Mouse (Mus musculus) adrenal gland, postnatal 10 days (tissue): ENCODE data around the gene Krt73. TPM values are rescaled to one million over a fixed set of nuclear protein-coding genes. Genes with fewer than 3 reads are reported as not detected.

Experiments used
- DNase-seq: peaks from one replicate; pipeline ENCODE4 v3.0.0; 2021; ENCODE audit warnings: mixed read lengths
- long read RNA-seq, 2 experiments: library from polyadenylated mRNA; stranded (forward); transcript quantifications; one replicate each; pipeline ENCODE4 v2.0.0; 2021
- total RNA-seq, 2 experiments: library from RNA; stranded (reverse); gene quantifications; 2 replicates each; pipeline ENCODE4 v1.2.3; 2021

Gene Krt73
- total RNA-seq: not detected
- long read RNA-seq, experiment 1: 0 reads
- long read RNA-seq, experiment 2: 0 reads

- DNase-seq: no peak
These were observed at the start of gene Krt73 for GRCm38 (mm10) chr15:101802296-101802835. Krt73 (minus strand) TSS chr15:101802346.

DNA sequence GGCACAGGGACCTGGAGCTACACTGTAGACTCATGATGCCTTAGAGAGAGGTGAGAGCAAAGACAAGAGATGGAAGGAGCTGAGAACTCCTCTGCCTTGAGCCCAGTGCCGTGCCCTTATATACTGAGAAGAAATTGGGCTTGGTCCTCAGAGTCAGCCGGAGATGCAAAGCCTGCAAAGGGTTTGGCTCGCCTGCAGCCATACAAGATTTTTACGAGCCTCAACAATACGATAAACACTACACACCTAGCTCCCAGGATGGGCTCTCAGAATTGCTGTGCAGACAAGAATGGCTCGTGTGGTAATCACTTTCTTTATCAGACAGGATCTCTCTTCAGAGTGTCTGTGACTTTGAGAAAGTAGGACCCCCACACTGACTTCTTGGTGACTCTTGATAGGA lies 48.5 kb upstream of the Krt73 start, which contains the start of gene Krt1:
TSS of gene Krt1 (minus strand) at position 101 of the 400 bp plus-strand sequence.
- DNase-seq: no peak

GRCm38 (mm10) chr15:101845971-101846403 lies 43.8 kb upstream of the Krt73 start:
- DNase-seq: peak; percentile 65

GRCm38 (mm10) chr15:101843192-101843591 lies 41.0 kb upstream of the Krt73 start:
- no peak for DNase-seq

- DNase-seq: no peak
These were observed 32.7 kb upstream of the Krt73 start for GRCm38 (mm10) chr15:101834784-101835328.

- peak; percentile 62 for DNase-seq
These were observed 31.0 kb upstream of the Krt73 start for GRCm38 (mm10) chr15:101833131-101833530.

DNA sequence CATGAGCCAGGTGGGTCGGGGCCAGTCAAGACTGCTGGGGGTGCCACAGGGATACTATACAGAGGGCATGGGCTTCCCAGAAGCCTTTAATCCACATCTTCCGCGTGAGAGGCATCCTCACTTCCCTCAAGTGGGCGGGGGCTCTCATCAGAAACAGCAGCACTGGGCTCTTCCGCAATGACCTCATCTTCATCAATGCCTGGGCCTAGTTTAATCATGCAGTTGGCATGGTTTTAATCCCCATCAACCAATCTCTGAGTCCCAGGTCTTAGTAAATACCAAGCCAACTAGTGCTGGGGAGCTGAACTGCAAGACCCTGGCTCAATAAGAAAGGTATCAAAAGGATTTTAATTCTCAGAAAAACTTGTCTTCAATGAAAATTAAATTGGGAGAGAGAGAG lies 27.3 kb upstream of the Krt73 start:
- no peak for DNase-seq

GRCm38 (mm10) chr15:101821786-101822185 lies 19.6 kb upstream of the Krt73 start:
- no peak for DNase-seq

DNA sequence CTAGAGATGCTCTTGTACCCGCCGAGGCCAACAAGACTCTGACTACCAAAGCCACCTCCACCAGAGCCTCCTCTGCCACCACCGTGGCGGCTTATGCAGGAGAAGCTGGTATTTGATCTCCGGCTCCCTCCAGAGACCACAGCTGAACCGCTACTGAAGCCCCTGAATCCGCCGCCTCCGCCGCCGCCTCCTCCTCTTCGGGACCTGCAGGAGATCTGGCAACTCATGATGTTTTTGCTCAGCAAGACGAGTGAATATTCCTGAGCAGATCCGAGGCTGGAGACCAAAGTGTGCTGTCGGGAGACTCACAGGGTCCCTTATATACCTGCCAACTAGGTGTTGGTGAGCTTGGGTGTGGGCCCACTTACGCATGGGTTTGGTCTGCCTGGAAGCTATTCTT lies 15.7 kb upstream of the Krt73 start, which contains the start of gene Krt2:
TSS of gene Krt2 (minus strand) at position 295 of the 400 bp plus-strand sequence.
- no peak for DNase-seq

DNA sequence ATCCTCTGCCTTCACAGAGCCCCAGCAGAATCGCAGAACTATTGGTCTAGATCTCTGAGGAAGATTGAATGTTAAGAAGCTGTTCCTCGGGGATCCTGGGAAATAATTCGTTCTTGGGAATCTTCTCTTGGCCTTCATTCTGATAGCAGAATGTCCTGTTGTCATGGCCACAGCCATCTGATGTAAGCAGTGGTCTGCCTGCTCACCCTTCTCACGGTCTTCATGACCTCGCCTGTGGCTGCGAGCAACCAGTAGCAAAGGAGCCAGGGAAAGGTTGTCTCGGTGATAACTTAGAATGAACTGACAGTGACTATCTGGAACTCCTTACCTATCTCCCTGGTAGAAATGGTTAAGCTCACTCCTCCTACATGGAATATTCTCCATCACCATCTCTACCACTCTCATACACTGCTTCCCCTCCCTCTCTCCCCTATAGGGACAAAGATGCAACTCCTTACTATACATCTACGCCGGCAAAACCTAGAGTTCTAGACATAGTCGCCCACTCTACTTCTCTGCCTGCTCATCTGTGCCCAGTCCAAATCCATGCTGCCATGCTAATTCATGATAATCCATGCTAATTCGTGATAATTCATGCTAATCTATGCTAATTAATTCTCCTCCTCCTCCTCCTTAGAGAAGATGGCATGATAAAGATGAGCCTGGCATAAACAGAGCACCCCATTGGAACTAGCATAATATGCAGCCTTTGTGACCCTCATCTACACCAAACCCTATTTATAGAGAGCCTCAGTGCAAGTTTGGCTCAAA lies 1.1 kb upstream of the Krt73 start:
- no peak for DNase-seq

DNA sequence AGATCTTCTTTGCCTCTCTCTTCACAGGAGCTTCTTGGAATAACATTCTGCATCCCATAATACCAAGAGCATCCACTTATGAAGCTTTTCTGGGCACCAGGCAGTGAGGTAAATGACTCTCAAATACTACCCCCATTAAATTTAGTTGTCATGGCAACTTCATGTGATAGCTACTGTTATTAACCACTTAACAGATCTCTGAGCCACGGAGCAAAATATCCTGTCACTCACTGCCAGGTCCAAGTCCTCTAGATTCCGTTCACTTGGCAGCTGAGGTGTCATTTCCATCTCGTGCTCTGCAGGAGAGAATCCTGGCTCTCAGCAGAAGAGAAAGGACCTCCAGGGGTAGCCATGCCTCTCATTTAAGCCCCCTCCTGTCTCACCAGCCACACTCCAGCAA lies 11.3 kb downstream of the Krt73 start:
- DNase-seq: no peak

DNA sequence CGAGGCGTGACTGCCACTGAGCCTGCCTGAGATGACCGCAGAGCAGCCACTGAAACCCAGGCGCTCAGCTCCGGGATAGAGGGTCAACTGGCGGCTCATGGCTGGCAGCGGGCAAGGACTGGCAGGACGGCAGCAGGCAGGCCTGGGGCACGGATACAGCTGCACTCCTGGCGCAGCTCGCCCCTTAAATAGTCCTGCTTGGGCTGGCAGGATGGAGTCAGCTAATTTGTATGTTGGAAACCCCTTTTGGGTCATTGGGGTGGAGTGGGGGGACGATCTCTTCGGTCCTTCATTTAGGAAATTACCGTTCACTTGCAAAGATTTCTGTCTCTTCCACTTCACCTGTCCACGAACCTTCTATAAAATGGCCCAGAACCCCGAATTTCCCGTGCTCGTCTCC lies 15.8 kb downstream of the Krt73 start, which contains the start of gene Krt72:
TSS of gene Krt72 (minus strand) at position 101 of the 400 bp plus-strand sequence.
- DNase-seq: no peak

DNA sequence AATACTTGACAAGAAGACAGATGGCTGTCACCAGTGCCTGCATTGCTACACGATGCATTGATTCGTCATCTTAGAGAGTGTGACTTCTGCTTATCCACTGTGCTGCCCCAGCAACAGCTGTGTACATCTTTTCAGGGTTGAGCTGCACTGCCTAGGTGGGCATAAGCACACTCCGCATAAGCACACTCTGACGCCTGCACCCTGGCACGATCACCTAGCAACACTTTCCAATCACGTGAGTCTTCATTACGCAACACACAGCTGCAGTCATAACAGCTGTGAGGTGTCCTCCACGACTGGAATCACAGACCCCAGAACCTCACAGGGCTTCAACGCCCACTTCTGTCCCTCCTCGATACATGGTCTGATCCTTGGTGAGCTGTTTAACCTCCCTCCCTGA lies 28.7 kb downstream of the Krt73 start:
- DNase-seq: peak; percentile 17

DNA sequence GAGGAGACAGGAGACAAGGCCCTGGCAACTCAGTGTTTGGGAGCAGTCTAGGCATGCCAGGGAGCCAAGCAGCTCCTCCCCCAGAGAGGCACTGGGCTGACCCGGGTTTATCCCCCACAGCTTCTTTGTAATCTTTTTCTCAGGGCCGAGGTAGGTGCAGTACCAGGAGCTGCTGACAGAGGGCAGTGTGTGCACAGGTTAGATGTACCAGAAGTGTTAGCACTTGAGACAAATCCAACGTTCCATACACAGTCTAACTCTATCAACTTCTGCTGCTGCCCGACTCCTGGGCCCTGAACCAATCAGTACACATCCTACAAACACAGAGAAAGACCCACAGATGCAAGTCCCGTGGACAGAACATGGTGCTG lies 29.4 kb downstream of the Krt73 start:
- DNase-seq: peak; percentile 92

GRCm38 (mm10) chr15:101772080-101772710 lies 30.0 kb downstream of the Krt73 start:
- peak; percentile 44 for DNase-seq

DNA sequence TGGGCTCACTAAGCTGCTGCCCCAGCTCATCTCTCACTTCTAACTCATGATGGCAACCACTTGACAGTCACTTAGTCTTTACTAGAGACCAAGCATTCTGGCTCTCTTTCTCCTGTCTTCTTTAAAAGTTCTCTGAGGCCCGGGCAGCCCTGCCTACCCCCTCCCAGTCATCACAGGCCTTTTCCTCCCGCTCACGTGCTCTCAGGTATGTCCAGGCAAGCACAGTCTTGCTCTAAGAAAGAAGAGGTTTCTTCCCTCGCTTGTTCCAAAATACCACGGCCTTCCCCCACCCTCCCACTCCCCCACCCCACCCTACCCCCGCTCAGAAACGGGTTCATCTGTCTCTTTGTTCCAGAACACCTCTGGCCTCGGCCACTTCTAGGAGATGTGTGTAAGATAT lies 31.9 kb downstream of the Krt73 start:
- no peak for DNase-seq

Other genes with a start within 250 kb of the Krt73 start
- under 1 TPM in 1 of 2 experiments, not detected in 1; 0.18 TPM for gene Krt90, start 239.4 kb downstream of the Krt73 start, total RNA-seq
- gene Krt75, start 228.4 kb downstream of the Krt73 start, total RNA-seq: not detected
- gene Gm5414, start 174.2 kb downstream of the Krt73 start, total RNA-seq: not detected
- gene Gm5478, start 155.0 kb downstream of the Krt73 start, total RNA-seq: not detected
- gene Krt6b, start 122.1 kb downstream of the Krt73 start, total RNA-seq: not detected
- not detected for gene Krt6a, start 108.0 kb downstream of the Krt73 start, total RNA-seq
- gene Krt5, start 89.4 kb downstream of the Krt73 start, total RNA-seq: not detected
- gene Krt71, start 59.2 kb downstream of the Krt73 start, total RNA-seq: not detected
- not detected for gene Krt72, start 15.9 kb downstream of the Krt73 start, total RNA-seq
- not detected for gene Krt2, start 15.8 kb upstream of the Krt73 start, total RNA-seq
- under 1 TPM; 0.18 to 0.51 TPM for gene Krt1, start 48.4 kb upstream of the Krt73 start, total RNA-seq
- not detected for gene Krt77, start 67.4 kb upstream of the Krt73 start, total RNA-seq
- not detected for gene Krt76, start 90.6 kb upstream of the Krt73 start, total RNA-seq
- under 1 TPM in 1 of 2 experiments, not detected in 1; 0.18 TPM for gene Krt4, start 122.4 kb upstream of the Krt73 start, total RNA-seq
- gene Krt79, start 138.0 kb upstream of the Krt73 start, total RNA-seq: 1 to 10 TPM; 3.8 to 5.3 TPM
- gene Krt78, start 151.9 kb upstream of the Krt73 start, total RNA-seq: under 1 TPM in 1 of 2 experiments, not detected in 1; 0.09 TPM
- gene Krt8, start 202.1 kb upstream of the Krt73 start, total RNA-seq: 10 to 100 TPM; 12.1 to 24.2 TPM
- gene Krt18, start 225.8 kb upstream of the Krt73 start, total RNA-seq: 10 to 100 TPM; 15.9 to 28.3 TPM